Mouse (Mus musculus) spleen, adult 18-20 months (tissue): ENCODE data around the gene Lias.

ENCODE experiments used
- DNase-seq, 2 experiments: peaks; one replicate each; pipeline ENCODE4 v3.0.0; 2022; ENCODE audit warnings: mixed read lengths in 2 of 2

Lias gene

DNA sequence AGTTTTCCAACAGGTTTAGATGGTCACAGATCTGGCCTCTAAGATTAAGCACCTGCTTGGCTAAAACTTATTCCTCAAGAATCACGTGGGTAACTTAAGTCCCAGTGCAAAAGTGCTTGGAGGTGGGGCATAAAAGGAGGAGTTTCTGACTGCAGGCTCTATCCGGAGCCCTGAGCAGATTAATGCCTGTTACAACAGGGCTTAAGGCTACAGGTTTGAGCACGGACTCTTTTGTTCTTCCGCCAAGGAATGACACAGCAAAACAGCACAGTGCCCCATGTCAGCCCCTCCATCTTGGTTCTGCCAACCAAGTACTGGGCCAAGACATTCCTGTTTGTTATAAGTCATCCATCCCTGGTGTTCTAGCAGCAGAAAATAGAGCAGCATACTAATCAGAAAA lies 37.0 kb downstream of the Lias start:
- DNase-seq: no peak

DNA sequence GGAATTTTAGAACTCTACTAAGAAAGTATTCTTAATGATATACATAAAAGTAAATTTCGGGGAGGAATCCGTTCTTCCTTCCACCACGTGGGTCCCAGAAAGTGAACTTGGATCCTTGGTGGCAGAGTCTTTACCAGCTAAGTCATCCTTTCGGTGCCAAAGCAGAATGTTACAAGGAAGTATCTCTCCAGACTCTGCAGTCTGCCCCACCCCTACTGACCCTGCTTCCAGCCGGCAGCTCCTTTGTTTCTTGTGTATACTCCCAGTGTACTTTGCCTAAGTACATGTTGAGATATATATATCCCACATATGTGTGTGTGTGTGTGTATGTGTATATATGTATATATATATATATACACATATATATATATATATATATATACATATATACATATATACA lies 38.1 kb downstream of the Lias start:
- DNase-seq: no peak

DNA sequence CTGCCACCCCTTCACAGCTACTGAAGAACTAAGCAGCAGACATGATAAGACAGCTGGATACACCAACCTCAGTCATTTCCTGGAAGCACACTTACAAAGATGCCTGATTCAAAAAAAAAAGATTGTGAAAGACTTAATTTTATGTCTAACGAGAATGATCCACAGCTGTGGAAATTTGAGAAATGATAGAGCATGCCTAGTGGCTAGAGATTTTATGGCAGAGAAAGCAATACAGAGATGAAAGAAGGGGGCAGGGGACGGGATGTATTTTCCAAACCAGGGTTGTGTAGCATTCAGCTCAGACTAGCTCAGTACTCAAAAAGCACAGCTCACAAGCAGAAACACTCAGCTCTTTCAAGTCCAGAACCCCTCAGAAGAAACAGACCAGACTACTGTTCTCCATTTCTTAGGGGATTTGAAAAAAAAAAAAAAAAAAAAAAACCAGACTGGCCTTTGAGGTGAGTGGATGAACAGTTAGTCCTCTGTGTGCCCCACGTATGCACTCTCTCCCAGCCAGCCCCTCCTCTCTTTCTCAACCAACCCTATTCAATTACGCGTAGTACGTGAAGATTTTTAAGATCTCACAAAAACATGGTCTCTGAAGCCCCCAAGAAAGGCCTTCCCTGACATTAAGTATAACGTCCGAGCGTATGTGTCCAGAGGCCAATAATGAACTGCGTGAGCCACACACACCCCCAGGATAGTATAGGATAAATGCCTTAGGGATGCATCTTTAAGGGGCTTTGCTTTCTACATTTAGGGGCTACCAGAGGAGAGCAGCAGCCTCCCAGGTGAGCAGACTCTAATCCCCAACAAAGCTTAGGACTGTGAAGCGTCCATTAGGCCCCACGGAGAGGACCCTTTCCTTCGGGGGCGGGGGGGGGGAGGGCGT lies 43.4 kb downstream of the Lias start:
- no peak for DNase-seq

DNA sequence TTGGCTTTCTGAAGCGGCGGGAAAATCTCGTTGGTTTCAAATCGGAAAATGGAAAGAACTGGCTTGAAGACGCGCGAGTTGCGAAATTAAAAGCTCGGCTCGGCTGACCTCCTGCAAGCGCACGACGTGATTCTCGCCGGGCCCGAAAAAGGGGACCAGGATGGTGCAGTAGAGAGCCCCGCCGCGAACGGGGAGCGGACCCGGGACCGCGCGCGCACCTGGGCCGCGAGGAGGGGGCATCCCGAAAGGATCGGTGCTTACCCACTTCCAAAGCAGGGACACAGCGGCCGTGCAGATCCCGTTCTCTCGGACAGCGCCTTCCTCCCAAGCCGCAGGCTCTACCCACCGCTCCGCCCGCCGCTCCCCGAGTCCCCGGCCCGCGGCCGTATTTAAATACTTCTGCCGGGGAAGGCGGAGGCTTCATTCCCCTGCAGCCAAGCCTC lies 44.1 kb downstream of the Lias start:
- no peak for DNase-seq

DNA sequence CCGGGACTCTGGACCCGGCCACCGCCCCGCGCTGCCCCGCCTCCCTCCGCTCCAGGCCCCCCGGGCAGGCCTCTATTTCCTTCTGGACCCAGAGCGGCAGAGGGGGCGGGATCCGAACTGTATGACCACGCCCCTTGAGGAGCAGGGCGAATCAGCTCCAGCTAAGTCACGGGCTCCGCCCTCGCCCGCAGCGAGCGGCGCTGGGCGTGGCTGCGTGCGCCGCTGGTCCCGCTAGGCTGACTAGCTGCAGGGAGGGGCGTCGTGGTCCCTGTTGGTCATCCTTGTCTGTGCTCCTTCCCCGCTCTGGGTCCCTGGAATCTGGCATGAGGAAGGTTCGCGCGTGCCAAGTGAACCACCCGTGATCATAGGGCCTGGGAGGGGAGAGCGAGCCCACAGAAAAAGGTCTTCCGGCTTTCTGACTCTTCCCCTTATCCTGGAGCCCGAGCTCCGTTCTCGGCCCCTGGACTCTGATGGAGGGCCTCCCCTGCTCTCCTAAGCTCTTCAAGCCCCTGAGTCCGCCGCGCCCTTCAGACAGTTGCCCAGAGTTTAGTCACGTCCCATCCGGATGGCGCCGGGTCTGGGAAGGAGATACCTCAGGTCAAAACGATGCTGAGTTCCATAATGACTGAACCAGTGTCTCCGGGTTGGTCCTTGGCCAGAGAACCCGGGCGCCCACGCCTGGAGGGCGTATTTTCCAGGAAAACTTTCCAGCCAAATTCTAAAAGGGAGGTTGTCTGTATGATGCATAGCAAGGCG lies 44.7 kb downstream of the Lias start, which contains the start of gene Ugdh:
TSS of gene Ugdh (minus strand) at position 144 of the 756 bp plus-strand sequence.
- DNase-seq: peak; percentile 95 to 98

DNA sequence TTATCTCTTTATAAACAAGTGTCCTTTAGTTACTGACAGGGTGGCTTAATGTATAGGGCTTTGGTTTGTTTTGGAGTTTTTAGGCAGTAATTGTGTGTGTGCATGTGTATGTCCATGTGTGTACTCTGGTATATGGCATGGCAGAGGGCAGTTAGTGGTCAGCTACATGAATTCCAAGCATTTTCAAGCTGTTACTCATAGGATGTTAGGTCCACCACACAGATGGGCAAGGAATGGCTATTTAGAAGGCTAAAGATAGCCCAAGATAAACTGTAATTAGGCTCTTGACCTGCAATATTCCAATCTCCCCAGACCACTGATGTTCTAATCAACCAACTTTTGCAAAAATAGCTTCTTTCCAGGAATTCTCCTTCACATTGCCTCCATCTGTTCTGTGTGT lies 46.7 kb downstream of the Lias start:
- DNase-seq: no peak

DNA sequence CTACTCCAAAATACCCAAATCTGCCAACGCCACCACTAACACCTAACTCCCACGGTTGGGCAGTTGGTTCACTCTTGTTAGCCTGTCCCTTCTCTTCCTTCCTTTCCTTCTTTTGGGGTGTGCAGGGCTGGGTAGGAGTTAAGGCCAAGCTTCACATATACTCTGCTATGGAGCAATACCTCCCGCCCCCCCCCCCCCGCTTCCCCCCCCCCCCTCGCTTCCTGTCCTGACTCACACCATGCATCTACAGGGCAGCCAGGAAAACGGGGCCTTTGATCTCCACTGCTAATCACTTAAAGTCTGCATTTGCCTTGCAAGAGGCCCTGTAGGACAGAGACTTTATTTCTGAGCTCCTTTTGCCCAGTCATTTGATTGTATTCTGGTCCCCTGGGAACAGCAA lies 53.7 kb downstream of the Lias start:
- no peak for DNase-seq

DNA sequence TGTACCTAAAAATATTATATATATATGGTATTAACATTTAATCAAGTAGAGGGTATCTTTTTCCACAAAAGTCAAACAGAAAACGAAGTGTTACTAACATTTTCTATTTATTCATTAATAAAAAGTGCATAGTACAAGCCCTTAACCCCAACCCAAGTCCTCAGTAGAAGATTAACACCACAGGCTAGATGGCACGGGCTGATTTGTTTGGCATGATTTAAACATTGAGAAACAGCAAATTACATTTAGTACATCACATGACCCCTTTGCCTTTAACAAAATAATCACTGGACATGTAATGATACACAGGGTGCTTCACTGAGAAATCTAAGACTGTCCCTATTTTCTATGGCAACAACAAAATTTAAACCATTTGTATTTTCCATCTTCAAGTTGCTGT lies 55.5 kb downstream of the Lias start:
- DNase-seq: no peak

DNA sequence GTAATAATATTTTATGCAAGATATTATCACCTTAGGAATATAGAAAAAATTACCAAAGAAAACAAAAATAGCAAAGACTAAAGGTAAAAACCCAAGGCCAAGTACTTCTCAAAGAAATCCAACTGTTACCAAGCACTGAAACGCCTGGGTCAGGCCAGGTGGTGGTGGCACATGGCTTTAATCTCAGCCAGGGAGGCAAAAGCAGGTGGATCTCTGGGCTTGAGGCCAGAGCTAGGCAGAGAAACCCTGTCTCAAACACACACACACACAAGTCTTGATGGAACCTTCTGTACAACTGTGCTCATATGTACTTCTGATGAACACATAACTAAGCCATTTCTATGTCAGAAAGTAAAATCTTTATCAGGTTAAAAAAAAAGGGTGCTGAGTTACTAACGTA lies 56.5 kb downstream of the Lias start:
- no peak for DNase-seq

DNA sequence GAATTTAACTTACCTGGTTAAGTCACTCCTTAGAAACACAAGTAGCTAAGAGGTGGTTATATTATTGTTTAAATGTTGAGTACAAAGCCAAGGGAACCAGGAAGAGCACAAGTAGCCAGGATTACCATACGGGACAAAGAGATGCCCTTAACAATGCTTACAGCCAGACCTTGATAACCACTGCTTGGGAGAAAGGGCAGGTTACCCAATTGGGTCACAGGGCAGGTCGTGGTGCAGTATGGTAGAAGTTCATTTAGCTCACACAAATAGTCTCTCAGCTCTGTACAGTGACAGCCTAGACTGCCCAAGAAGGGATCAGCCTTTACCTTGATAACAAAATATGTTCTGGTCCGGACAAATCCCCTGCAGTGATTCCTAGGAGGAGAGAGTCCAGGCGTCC lies 57.6 kb downstream of the Lias start:
- DNase-seq: no peak

DNA sequence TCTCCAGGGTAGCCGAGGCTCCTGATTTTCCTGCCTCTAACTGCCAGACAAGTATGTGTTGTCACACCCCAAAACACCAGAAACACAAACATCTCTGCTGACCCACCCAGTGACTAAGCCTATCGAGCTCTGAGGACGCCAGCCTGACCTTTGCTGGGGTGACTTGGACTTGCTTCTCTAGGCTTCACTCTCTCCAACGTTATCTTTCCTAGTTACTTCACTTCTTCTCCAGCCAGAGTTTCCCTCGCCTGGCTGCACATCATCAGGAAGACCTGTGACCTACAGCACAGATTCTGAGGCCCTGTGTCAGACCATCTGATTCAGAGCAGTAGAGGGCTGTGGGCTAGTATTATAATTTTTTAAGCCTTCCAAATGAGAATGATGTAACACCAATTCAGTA lies 63.5 kb downstream of the Lias start:
- DNase-seq: no peak

DNA sequence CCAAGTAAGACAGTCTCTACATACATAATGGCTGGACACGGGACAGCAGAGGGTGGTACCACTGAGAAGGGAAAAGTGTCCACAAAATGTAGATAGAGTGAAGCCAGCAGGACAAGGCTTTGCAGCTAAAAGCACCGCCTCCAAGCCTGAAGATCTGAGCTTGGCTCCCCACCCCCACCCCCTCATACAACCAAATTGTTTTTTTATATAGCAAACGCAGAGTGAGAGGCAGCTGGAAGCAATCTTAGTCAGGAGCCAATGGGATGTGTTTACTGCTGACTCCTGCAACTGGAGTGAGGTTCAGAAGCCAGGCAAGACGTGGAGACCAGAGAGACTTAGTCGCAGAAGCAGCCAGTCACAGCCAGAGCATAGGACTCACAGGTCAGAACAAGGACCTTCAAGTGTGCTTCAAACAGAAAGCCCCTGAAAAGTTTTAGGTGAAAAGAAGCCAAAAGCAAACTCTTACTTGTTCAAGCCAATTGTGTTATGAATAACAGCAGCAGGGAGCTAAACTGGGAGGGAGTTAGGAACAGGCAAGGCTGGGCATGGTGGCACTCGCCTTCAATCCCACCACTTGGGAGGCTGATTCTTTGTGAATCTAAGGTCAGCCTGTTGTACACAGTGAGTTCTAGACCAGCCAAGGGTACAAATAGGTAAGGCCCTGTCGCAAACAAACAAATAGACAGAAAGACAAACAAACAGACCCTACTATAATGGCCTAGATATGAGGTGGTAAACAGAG lies 66.0 kb downstream of the Lias start:
- DNase-seq: no peak

DNA sequence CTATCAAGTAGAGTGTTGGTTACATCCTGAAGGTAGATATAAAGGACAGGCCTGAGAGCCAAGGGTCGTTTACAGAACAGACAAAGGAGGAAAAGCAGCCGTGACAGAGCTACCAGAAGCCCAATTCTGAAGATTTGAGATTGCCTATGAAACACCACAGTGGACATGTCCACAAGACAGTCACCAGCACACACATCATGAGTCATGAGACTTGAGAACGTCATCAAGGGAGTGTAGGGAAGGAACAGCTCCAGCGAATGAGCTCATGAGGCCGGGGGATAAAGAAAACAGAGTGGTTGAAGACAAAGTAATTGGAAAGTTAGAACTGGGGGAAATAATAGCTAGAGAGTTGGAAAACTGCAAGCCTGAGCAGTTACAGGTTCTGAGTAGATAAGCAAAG lies 66.5 kb downstream of the Lias start:
- DNase-seq: no peak

DNA sequence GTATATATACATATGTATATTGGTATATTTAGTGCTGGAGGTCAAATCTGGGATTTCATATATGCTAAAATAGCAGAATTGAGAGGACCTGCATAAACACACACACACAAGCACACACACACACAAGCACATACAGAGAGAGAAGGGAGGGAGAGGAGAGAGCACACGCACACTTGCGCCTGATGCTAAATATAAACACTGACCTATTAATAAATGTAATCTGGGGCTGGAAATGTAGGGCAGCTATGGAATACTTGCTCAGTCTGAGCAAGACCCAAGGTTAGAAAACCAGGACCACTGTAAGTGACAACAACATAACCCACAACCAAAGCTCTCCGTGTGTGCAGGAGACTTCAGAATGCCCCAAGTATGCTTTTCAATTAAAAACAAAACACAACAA lies 68.2 kb downstream of the Lias start:
- no peak for DNase-seq
